Mouse (Mus musculus): ENCODE data around the gene Cep41. TPM values are rescaled to one million over a fixed set of nuclear protein-coding genes. Genes with fewer than 3 reads are reported as not detected.
A peak's percentile ranks its signal among the peaks of the same experiment; 100 is the strongest.

The Cep41 gene
- total RNA-seq, 2 experiments from 2014 or later = 22.2 to 23.0 TPM

- no peak for DNase-seq (ENCODE audit: low spot score in 2 of 2)
Measured at GRCm38 (mm10) chr6:30635361-30635862, 58.1 kb downstream of the Cep41 start.

- DNase-seq (ENCODE audit: low spot score in 2 of 2) = no peak
Measured at GRCm38 (mm10) chr6:30629989-30630388, 63.6 kb downstream of the Cep41 start.

GRCm38 (mm10) chr6:30628152-30628551 is 65.4 kb downstream of the Cep41 start:
- DNase-seq (ENCODE audit: low spot score in 2 of 2) = no peak

GRCm38 (mm10) chr6:30624763-30625162 is 68.8 kb downstream of the Cep41 start:
- no peak for DNase-seq (ENCODE audit: low spot score in 2 of 2)

GRCm38 (mm10) chr6:30621986-30622389 is 71.6 kb downstream of the Cep41 start:
- DNase-seq (ENCODE audit: low spot score in 2 of 2) = no peak

GRCm38 (mm10) chr6:30620994-30621393 is 72.6 kb downstream of the Cep41 start:
- no peak for DNase-seq (ENCODE audit: low spot score in 2 of 2)

GRCm38 (mm10) chr6:30620591-30620990 is 73.0 kb downstream of the Cep41 start:
- peak in 1 of 2 experiments; percentile 45 for DNase-seq (ENCODE audit: low spot score in 2 of 2)

- no peak for DNase-seq (ENCODE audit: low spot score in 2 of 2)
Measured at GRCm38 (mm10) chr6:30619606-30620005, 73.9 kb downstream of the Cep41 start.

GRCm38 (mm10) chr6:30618735-30619134 is 74.8 kb downstream of the Cep41 start:
- peak in 1 of 2 experiments; percentile 57 for DNase-seq (ENCODE audit: low spot score in 2 of 2)

GRCm38 (mm10) chr6:30617959-30618590 is 75.5 kb downstream of the Cep41 start:
- no peak for DNase-seq (ENCODE audit: low spot score in 2 of 2)

GRCm38 (mm10) chr6:30617020-30617958 is 76.3 kb downstream of the Cep41 start:
- no peak for DNase-seq (ENCODE audit: low spot score in 2 of 2)

GRCm38 (mm10) chr6:30616491-30616941 is 77.0 kb downstream of the Cep41 start:
- DNase-seq (ENCODE audit: low spot score in 2 of 2) = no peak

GRCm38 (mm10) chr6:30615741-30616140 is 77.8 kb downstream of the Cep41 start:
- no peak for DNase-seq (ENCODE audit: low spot score in 2 of 2)

- no peak for DNase-seq (ENCODE audit: low spot score in 2 of 2)
Measured at GRCm38 (mm10) chr6:30614251-30614650, 79.3 kb downstream of the Cep41 start.

- no peak for DNase-seq (ENCODE audit: low spot score in 2 of 2)
Measured at GRCm38 (mm10) chr6:30611212-30611611, 82.3 kb downstream of the Cep41 start.

GRCm38 (mm10) chr6:30610710-30611109 is 82.8 kb downstream of the Cep41 start, which contains the start of gene Cpa5:
Gene Cpa5 (plus strand): TSS chr6:30611010.
- DNase-seq (ENCODE audit: low spot score in 2 of 2) = no peak

- DNase-seq (ENCODE audit: low spot score in 2 of 2) = no peak
Measured at GRCm38 (mm10) chr6:30605672-30606071, 87.9 kb downstream of the Cep41 start.

- DNase-seq (ENCODE audit: low spot score in 2 of 2) = no peak
Measured at GRCm38 (mm10) chr6:30605111-30605510, 88.4 kb downstream of the Cep41 start.

- DNase-seq (ENCODE audit: low spot score in 2 of 2) = no peak
Measured at GRCm38 (mm10) chr6:30604342-30604867, 89.1 kb downstream of the Cep41 start.

All from gastrocnemius, postnatal 4 days (tissue).